Mouse (Mus musculus): ENCODE data around the gene Arid1b.

- no peak for TF ChIP-seq CTCF (IDR thresholded peaks at IDR 0.05; ENCODE audit: low read depth)
- TF ChIP-seq EP300 (IDR thresholded peaks at IDR 0.05; ENCODE audit: low read depth), result no peak
Observed at GRCm38 (mm10) chr17:5233991-5234390, 239.9 kb downstream of the Arid1b start.

Data from liver, postnatal 0 days (tissue).